Mouse (Mus musculus): ENCODE data around the gene Neu3.
"Not testable (repeated sequence)": the region's sequence is repeated elsewhere in the genome, so short reads cannot be mapped to it uniquely, and the experiment has no call there.

DNA sequence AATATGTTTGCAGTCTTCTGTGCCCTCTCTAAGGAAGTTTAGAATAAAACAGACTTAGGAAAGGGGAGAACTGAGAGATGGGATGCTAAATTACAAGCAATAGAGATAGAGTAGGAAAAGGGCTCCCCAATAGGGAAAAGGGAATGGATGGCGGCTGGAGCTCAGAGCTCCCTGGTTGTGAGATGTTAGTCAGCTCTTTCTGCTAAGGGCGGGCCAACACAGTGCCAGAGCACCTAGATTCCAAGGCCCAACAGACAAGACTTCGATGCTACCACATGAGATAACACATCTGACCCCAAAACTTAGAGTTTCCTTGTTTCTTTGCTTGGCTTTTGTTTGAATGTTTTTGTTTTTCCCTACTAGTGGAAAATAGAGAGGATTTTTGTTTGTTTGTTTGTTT lies 24.2 kb downstream of the Neu3 start:
- TF ChIP-seq CTCF, POLR2A (IDR thresholded peaks at IDR 0.05; ENCODE audit: extremely low read depth, insufficient read depth, low read length): not testable (repeated sequence)
